Mouse (Mus musculus): ENCODE data around the gene Kyat3.

DNA sequence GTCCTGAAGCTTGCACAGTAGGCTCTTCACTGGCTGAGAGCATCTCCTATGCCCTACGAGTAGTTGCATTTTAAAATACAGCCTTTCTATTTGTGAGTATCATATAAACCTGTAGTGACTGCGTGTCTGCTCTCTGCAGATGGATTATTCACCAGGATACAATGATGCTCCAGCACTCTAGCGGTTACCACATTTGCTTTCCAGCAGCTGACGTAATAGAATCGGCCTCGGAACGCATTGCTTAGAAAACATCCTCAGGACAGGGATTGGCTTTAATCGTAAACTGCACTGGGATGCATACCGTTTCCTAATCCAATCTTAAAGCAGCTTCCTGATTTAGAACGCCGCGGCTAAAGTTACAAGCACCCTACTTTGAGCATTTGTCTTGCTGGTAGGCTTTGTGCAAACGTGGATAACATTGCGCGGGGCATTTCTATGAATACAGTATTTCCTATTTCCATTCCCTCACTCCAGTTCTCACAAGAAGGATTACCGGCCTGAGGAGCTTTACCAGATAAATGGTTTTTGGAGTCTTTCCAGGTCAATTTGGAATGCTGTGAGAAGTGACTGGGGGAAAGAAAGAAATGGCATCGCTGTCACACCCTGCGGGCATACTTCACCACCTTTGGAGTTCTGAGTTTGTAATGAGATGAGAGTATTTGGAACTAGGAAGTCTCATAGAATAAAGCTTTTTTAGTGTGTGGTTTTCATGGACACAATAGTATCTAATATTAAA lies 54.4 kb downstream of the Kyat3 start:
- TF ChIP-seq UBTF (IDR thresholded peaks at IDR 0.05; ENCODE audit: borderline replicate concordance, insufficient read depth, low read depth, low read length) (no peak), NELFE (IDR thresholded peaks at IDR 0.05; ENCODE audit: low read depth, low read length) (no peak), ELF1 (IDR thresholded peaks at IDR 0.05; ENCODE audit: low read depth, low read length) (no peak), GATA1 (IDR thresholded peaks at IDR 0.05; ENCODE audit: low read depth, low read length) (no peak), CHD2 (IDR thresholded peaks at IDR 0.05; ENCODE audit: low read length) (no peak), USF1 (IDR thresholded peaks at IDR 0.05; ENCODE audit: low read depth, low read length) (no peak), ZMIZ1 (IDR thresholded peaks at IDR 0.05; ENCODE audit: low read depth, low read length) (no peak), MYC (IDR thresholded peaks at IDR 0.05; ENCODE audit: low read depth, low read length) (no peak), CTCF (IDR thresholded peaks at IDR 0.05 in 2 of 3, conservative IDR thresholded peaks at IDR 0.05 in 1 of 3; ENCODE audit: control insufficient read depth in 1 of 3, insufficient read depth in 1 of 3, low read depth in 2 of 3, low read length in 3 of 3, poor library complexity in 1 of 3, severe bottlenecking in 1 of 3) (no peak), RCOR1 (IDR thresholded peaks at IDR 0.05; ENCODE audit: low read depth, low read length) (no peak), MAX (IDR thresholded peaks at IDR 0.05; ENCODE audit: low read length) (no peak), KAT2A (conservative IDR thresholded peaks at IDR 0.05; ENCODE audit: low read depth, low read length) (no peak), MEF2A (IDR thresholded peaks at IDR 0.05; ENCODE audit: extremely low read depth, insufficient replicate concordance, low read depth, low read length, poor library complexity, severe bottlenecking) (no peak), MAZ (IDR thresholded peaks at IDR 0.05; ENCODE audit: low read depth, low read length) (no peak)

Measured in MEL (cell line).